In the genomic region with DNA sequence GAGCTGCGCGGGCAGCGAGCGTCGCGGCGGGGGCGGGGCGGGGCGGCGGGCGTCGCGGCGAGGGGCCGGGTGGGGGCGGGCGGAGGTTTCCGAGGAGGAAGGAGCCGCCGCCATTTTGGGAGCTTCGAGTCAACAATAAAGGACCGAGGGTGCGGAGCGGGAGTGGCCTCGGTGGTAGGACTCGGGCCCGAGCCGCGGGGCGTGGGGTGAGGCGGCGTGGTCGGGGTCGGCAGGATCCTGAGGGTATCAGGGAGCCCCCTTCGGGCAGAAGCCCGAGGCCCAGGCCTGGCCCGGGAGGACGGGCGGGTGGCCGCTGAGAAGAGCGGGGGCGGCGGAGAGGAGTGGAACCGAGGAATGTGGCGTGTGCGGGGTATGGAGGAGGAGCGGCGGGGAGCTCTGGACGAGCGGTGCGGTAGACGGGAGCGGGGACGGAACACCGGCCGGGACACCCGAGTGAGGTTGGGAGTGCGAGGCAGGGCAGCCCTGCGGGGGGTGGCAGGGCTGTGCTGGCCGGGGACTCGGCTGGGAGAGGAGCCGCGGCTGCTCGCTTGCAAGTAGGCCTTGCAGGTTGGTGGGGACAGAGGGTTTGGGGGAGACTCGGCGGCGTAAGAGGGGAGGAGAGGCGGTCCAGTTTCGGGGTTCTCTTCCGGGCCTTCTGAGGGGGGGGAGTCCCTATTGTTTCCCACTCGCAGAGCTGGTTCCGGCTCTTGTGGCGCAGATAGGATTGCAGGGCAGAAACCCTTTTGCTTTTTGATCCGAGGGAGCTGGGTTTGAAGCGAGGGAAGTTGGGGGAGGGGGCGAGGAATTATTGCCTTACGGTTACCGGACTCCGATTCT, we compare ENCODE assay signal across 8 mouse cellular contexts. TPM values are rescaled to one million over a fixed set of nuclear protein-coding genes. Genes with fewer than 3 reads are reported as not detected.
DNase-seq lines count a peak whose midpoint lies in the region; ATAC-seq and TF ChIP-seq lines count a peak whose summit lies in the region.

A gene (plus strand): TSS at position 114 of the 837 bp plus-strand sequence.

- TF ChIP-seq CTCF in bone marrow, adult 2 months (IDR thresholded peaks at IDR 0.05; ENCODE audit: control insufficient read depth, insufficient read depth, low read length), result no peak

- no peaks in the 10 kb centered on the region for H3K9me3 ChIP-seq in embryonic facial prominence, embryonic 14.5 days (ENCODE audit: control insufficient read depth, low read length)
- H3K9me3 ChIP-seq in limb, embryonic 14.5 days (ENCODE audit: control insufficient read depth, low read length), result no peaks in the 10 kb centered on the region
- H3K9me3 ChIP-seq in midbrain, embryonic 16.5 days (replicated peaks; ENCODE audit: control insufficient read depth, low read length, poor library complexity, severe bottlenecking), result no peaks in the 10 kb centered on the region

- H3K4me3 ChIP-seq in bone marrow, adult 2 months (replicated peaks; ENCODE audit: control insufficient read depth, low read depth, low read length), result peak within 1 kb of the TSS; percentile 94
- H3K4me3 ChIP-seq in embryonic facial prominence, embryonic 14.5 days (ENCODE audit: low read depth, low read length), result peak within 1 kb of the TSS; percentile 100
- peak within 1 kb of the TSS; percentile 100 for H3K4me3 ChIP-seq in limb, embryonic 14.5 days (replicated peaks; ENCODE audit: low read length)
- peak within 1 kb of the TSS; percentile 98 for H3K4me3 ChIP-seq in midbrain, embryonic 16.5 days (ENCODE audit: low read depth, low read length)

- peak; percentile 69 for DNase-seq in 416B (ENCODE audit: low read depth)
- DNase-seq in embryonic facial prominence, embryonic 14.5 days (ENCODE audit: low spot score), result peak; percentile 85
- peak; percentile 74 for DNase-seq in heart, adult 8-10 months (ENCODE audit: low spot score)
- peak; percentile 68 for DNase-seq in kidney, adult 9 months
- DNase-seq in limb, embryonic 14.5 days (ENCODE audit: low spot score), result peak; percentile 66
- peak; percentile 57 to 72 for DNase-seq in spleen, postnatal 14 days (ENCODE audit: low spot score in 2 of 2)

- peak within 1 kb of the TSS; percentile 74 for H3K4me2 ChIP-seq in embryonic facial prominence, embryonic 14.5 days (ENCODE audit: low read depth, low read length)
- peak within 1 kb of the TSS; percentile 85 for H3K4me2 ChIP-seq in limb, embryonic 14.5 days (replicated peaks; ENCODE audit: low read depth, low read length, severe bottlenecking)
- H3K4me2 ChIP-seq in midbrain, embryonic 16.5 days (ENCODE audit: low read length), result peak within 1 kb of the TSS; percentile 93

- TF ChIP-seq POLR2A in bone marrow, adult 2 months (IDR thresholded peaks at IDR 0.05; ENCODE audit: borderline replicate concordance, control insufficient read depth, low read depth, low read length), result peak; percentile 10; the same call in 1 of the 2 replicates
- TF ChIP-seq POLR2A in limb, embryonic 14.5 days (IDR thresholded peaks at IDR 0.05; ENCODE audit: borderline replicate concordance, extremely low read depth, insufficient read depth, insufficient read length), result peak; percentile 22; the same call in 1 of the 2 replicates

- H3K36me3 ChIP-seq in embryonic facial prominence, embryonic 14.5 days (ENCODE audit: control insufficient read depth, insufficient read depth, low read length), result peaks cover 31% of the 10 kb centered on the region
- H3K36me3 ChIP-seq in limb, embryonic 14.5 days (ENCODE audit: control insufficient read depth, insufficient read depth, low read length), result peaks cover 30% of the 10 kb centered on the region
- peaks cover 4% of the 10 kb centered on the region for H3K36me3 ChIP-seq in midbrain, embryonic 16.5 days (ENCODE audit: control insufficient read depth, insufficient read depth, low read length)

- H3K27ac ChIP-seq in bone marrow, adult 2 months (ENCODE audit: control insufficient read depth, insufficient read depth, low read depth, low read length, poor library complexity), result peak within 1 kb of the TSS; percentile 100
- H3K27ac ChIP-seq in embryonic facial prominence, embryonic 14.5 days (replicated peaks; ENCODE audit: low read depth, low read length), result peak within 1 kb of the TSS; percentile 100
- H3K27ac ChIP-seq in limb, embryonic 14.5 days (replicated peaks; ENCODE audit: low read depth, low read length), result peak within 1 kb of the TSS; percentile 99
- peak within 1 kb of the TSS; percentile 100 for H3K27ac ChIP-seq in midbrain, embryonic 16.5 days (ENCODE audit: low read length)

- peak within 1 kb of the TSS; percentile 100 for H3K9ac ChIP-seq in embryonic facial prominence, embryonic 14.5 days (ENCODE audit: low read depth, low read length)
- peak within 1 kb of the TSS; percentile 100 for H3K9ac ChIP-seq in limb, embryonic 14.5 days (ENCODE audit: low read depth, low read length, severe bottlenecking)
- peak within 1 kb of the TSS; percentile 100 for H3K9ac ChIP-seq in midbrain, embryonic 16.5 days (ENCODE audit: low read depth, low read length)

- 1% methylated on average over 65 of the region's 80 CpGs for WGBS in bone marrow, adult 2 months
- WGBS in embryonic facial prominence, embryonic 14.5 days, result under 1% methylated on average over 48 of the region's 80 CpGs
- whole genome bisulfite sequencing in limb, embryonic 14.5 days, result 2% methylated on average over 55 of the region's 80 CpGs
- under 1% methylated on average over 59 of the region's 80 CpGs for WGBS in midbrain, embryonic 16.5 days

- H3K4me1 ChIP-seq in bone marrow, adult 2 months (ENCODE audit: control insufficient read depth, insufficient read depth, low read length), result peaks cover 1% of the 10 kb centered on the region; the same call in 1 of the 2 replicates
- H3K4me1 ChIP-seq in embryonic facial prominence, embryonic 14.5 days (ENCODE audit: control insufficient read depth, insufficient read depth, low read length), result peaks cover 22% of the 10 kb centered on the region
- peaks cover 28% of the 10 kb centered on the region for H3K4me1 ChIP-seq in limb, embryonic 14.5 days (ENCODE audit: control insufficient read depth, insufficient read depth, low read length)
- H3K4me1 ChIP-seq in midbrain, embryonic 16.5 days (ENCODE audit: control insufficient read depth, insufficient read depth, low read length), result peaks cover 36% of the 10 kb centered on the region

- ATAC-seq in embryonic facial prominence, embryonic 14.5 days (ENCODE audit: low read depth), result peak; percentile 66
- peak; percentile 61 for ATAC-seq in limb, embryonic 14.5 days (ENCODE audit: low FRiP score, low read depth)
- peak; percentile 70 for ATAC-seq in midbrain, embryonic 16.5 days

- no peaks in the 10 kb centered on the region for H3K27me3 ChIP-seq in embryonic facial prominence, embryonic 14.5 days (replicated peaks; ENCODE audit: control insufficient read depth, insufficient read depth, low read length)
- no peaks in the 10 kb centered on the region for H3K27me3 ChIP-seq in limb, embryonic 14.5 days (ENCODE audit: control insufficient read depth, insufficient read depth, low read length)
- no peaks in the 10 kb centered on the region for H3K27me3 ChIP-seq in midbrain, embryonic 16.5 days (ENCODE audit: control insufficient read depth, insufficient read depth, low read depth, low read length)

RNA-seq across cellular contexts. Expression of the gene that starts here (rescaled TPM):
- 38.4 and 48.4 TPM in 2 replicates for polyA plus RNA-seq in bone marrow, adult 2 months (2011; ENCODE audit: insufficient read depth, insufficient read length, low replicate concordance, missing spikeins)
- 16.1 and 18.2 TPM in 2 replicates for polyA plus RNA-seq in embryonic facial prominence, embryonic 14.5 days (2014; fragmentation: Nextera tagmentation; extraction: Ambion mirVana)
- 10 to 100 TPM; 78.5 to 93.2 (median 88.8) TPM for total RNA-seq in heart, adult 8-10 months (2022)
- 41.7 and 42.0 TPM in 2 replicates for polyA plus RNA-seq in limb, embryonic 14.5 days (2012; rRNA removed)
- 18.5 and 20.4 TPM in 2 replicates for polyA plus RNA-seq in limb, embryonic 14.5 days (2014; fragmentation: Nextera tagmentation; extraction: Ambion mirVana)
- polyA plus RNA-seq in midbrain, embryonic 16.5 days (2015; fragmentation: Nextera tagmentation; extraction: Ambion mirVana), result 15.2 and 19.1 TPM in 2 replicates

Comparison
In these comparisons a context has a peak if more than half of its experiments do, and no peak if none do; other contexts are left out.
1. Peak in every context shown above with its lines: DNase-seq, ATAC-seq, H3K4me3 ChIP-seq and H3K27ac ChIP-seq.